Mouse (Mus musculus): ENCODE results near the gene Mxd3. TPM values are rescaled to one million over a fixed set of nuclear protein-coding genes. Genes with fewer than 3 reads are reported as not detected.

Mxd3 gene
- total RNA-seq (2021) (1 to 10 TPM; 1.2 to 1.7 TPM), polyA plus RNA-seq (2012; rRNA removed) (5.5 and 6.4 TPM in 2 replicates)
- long read RNA-seq = 0 reads

GRCm38 (mm10) chr13:55329683-55330566 lies at the start of gene Mxd3:
Mxd3 (minus strand) TSS chr13:55329823.
- peak; percentile 91 for DNase-seq

DNA sequence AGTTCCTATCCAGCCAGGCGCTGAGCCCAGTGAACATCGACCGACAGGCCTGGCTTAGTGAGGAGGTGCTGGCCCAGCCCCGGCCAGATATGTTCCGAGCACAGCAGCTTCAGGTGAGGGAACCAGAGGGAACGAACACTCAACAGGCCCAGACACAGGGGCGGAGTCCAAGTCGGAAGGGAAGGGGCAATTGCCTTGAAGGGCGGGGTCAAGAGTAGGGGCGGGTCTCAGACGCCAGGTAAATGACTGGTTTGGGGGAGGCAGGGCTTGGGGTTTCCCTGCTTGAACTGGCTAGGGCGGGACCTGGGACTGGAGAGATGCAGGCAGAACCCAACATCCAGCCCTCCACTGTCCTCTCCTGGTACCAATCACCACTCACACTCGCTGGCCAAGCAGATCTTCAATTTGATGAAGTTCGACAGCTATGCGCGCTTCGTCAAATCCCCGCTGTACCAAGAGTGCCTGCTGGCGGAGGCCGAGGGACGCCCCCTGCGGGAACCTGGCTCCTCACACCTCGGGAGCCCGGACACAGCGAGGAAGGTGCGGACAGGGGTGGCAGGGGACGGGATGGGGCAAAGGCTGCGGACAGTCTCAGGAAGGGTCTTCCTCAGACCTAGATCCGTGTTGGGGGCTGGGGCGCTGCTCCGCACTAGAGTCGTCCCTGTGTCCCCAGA lies 49.4 kb upstream of the Mxd3 start:
- DNase-seq = no peak

DNA sequence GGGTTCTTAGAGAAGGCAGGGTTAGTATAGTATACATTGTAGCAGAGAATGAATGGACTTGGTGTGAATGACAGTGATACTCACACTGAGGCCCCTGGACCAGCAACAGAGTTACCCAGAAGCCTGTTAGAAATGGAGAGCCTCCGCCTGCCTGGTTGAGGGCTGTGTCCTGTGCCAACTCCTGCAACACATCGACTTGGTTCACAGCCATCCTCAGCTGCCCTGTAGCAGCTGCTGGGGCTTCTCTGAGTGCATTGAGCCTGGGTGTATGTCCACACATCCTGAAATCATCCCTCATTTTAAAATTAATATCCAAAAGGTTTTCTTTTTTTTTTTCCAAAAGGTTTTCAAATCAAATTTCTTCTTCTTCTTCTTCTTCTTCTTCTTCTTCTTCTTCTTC lies 46.3 kb upstream of the Mxd3 start:
- no peak for DNase-seq

- no peak for DNase-seq
Measured at GRCm38 (mm10) chr13:55374206-55374924, 44.7 kb upstream of the Mxd3 start.

DNA sequence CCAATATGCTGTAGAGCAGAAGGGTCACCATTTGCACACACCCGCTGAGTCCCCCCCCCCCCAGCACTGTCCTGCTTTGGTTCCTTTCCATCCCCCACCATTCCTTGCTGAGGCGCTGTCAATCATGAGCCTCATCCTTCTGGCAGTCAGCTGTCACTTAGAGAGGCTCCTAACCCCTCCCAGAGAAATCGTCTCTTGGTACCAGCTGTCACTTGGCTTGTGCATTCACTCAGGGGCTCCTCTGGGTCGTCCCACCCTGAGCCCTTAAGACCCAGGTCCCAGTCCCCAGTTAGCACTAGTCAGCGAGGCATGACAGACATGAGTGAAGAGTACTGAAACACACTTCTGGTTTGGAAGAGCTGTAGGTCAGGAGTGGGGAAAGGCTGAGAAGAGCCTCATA lies 42.1 kb upstream of the Mxd3 start:
- DNase-seq = no peak

- DNase-seq = no peak
Measured at GRCm38 (mm10) chr13:55371007-55371681, 41.5 kb upstream of the Mxd3 start.

DNA sequence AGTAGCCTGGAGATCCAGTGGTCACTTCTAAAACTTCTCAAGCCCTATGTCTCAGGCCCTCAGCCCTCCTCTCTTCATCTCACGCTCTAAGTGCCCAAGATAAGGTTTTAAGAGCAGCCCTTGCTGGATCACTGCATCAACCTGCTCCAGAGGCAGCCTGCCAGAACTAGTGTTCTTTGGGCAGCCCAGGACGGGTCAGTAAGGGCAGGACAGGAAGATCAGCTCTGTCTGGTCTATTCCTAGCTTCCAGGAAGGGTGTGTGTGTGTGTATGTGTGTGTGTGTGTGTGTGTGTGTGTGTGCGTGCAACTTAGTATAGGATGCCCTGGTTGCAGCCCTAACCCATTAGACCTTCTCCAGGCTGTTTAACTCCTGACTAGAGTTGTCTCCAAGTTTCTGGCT lies 40.6 kb upstream of the Mxd3 start:
- DNase-seq = no peak

DNA sequence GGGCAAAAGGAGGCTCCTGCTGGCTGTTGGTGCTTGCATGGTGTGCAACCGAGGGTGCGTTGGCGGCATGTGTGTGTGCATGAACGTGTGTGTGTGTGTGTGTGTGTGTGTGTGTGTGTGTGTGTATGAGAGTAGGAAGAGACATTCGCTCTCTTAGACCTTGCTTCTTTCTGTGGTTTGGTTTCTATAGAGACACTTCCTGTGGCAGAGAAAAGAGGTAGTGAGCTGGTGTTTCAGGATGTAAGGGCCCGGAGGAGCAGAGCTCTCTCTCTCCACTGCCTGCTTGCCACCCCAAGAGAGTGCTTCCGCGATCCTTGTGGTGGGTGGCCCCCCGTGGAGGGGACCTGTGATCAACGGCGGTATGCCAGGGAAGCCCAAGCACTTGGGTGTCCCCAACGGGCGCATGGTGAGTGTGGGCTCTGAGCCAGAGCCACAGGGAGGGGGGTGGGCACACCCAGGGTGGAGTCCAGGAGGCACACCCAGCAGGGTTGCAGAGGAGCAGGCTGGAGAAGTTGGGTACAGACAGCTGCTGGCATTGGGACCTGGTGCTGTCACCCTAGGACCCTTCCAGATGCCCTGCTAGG lies 40.0 kb upstream of the Mxd3 start, which contains the start of gene Rgs14:
Gene Rgs14, plus strand, starts transcription at position 202 of the 584 bp plus-strand sequence.
- DNase-seq = no peak

DNA sequence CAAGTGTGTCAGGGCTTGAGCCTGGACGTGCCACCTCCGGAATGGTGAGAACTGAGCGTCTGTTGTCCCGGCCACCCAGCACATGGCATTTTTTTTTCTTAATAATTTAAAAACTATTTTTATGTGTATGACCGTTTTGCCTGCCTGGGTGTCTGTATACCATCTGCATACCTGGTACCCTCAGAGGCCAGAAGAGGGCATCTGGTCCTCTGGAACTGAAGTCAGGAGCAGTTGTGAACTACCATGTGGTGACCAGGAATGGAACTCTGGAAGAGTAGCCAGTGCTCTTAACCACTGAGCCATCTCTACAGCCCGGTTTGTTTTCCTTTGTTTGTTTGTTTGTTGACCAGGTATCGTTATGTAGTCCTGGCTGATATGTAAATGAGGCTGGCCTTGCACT lies 38.8 kb upstream of the Mxd3 start:
- DNase-seq = no peak

DNA sequence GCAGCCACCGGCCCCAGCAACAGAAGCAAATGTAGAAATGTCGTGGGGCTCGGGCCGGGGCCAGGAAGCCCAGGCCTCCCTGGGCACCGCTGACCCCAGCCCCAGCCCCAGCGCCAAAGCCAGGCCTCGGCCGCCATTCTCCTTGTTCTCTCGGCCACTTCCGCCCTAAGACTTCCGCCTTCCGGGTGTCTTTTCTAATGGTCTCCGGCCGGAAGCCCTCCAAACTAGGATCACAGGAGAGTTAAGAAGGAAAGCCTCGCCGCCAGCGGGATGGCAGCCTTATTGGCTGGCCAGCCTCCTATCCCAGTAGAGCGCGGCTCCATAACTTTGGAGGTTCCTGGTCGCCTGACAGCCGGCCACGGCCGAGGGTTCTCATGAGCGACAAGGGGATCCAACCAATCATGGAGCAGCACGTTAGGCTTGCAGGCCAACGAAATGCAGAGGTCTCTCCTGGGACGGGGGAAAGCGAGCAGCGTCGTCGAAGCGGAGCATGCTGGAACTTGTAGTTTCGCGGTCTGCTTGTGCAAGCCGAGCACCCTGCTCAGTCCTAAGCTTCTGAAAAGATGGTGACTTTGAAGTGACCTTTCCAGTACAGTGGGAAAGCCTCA lies 32.9 kb upstream of the Mxd3 start, which contains the start of gene Lman2:
Gene Lman2, minus strand, starts transcription at position 331 of the 608 bp plus-strand sequence.
- DNase-seq = peak; percentile 98

DNA sequence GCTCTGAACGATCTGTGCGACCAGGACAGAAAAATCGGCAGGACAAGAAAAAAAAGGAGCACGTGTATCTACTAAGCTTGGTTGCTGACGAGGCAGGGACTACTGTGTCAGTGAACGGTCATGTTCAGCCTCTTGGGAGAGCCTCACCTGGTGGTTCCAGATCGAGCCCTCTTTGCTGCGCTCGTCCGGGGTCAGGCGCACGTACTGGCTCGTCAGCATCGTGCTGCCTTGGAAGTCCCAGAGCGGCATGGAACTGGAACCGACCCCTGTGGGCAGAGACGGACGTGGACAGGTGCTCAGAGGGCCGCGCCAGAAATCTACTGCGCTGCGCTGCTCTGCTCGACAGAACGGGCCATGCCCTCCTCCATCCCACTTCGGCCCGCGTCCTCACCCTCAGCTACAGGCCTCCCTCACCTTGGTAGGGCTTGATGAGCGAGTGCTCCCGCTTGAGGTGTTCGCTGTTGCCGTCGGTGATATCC lies 32.4 kb upstream of the Mxd3 start:
- no peak for DNase-seq

GRCm38 (mm10) chr13:55361145-55361544 lies 31.5 kb upstream of the Mxd3 start:
- no peak for DNase-seq

GRCm38 (mm10) chr13:55346745-55347144 lies 17.1 kb upstream of the Mxd3 start:
- DNase-seq = no peak

GRCm38 (mm10) chr13:55344286-55344685 lies 14.7 kb upstream of the Mxd3 start:
- DNase-seq = no peak

- no peak for DNase-seq
Measured at GRCm38 (mm10) chr13:55342469-55342868, 12.8 kb upstream of the Mxd3 start.

GRCm38 (mm10) chr13:55339259-55339658 lies 9.6 kb upstream of the Mxd3 start:
- no peak for DNase-seq

- DNase-seq = no peak
Measured at GRCm38 (mm10) chr13:55338131-55339054, 8.8 kb upstream of the Mxd3 start.

DNA sequence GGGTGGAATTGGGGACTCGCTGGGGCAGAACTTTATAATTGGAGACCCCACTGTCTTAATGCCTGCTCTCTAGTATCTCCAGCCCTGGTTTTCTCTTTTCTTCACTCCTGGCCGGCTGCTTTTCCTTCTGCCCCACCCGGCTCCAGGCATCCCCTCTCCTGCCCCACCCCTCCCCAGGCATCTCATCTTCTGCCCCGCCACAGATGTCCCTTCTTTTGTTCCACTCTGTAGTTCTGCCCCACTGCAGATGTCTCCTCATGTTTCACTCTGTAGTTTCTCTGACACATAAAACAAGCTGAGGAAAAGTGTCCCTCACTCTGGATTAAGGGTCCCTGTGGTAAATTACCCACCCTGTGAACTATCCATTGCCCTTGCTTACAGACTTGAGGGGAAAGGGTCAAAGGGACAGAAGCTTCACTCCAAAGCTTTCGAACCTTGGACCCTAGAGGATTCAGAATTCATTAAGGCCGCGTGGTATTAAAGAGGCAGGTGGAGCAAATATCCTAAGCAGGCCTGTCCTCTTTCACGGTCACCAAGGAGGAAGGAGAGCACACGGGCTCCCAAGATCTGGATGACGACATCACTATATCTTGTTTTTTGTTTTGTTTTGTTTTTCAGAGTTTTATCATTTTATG lies 7.8 kb upstream of the Mxd3 start:
- DNase-seq = no peak

- DNase-seq = no peak
Measured at GRCm38 (mm10) chr13:55335701-55336100, 6.1 kb upstream of the Mxd3 start.
